Mouse (Mus musculus) CD4-positive helper T cell, adult 2 months (primary cell): Measurements from ENCODE around the gene Lef1.

Experiments used
- DNase-seq: peaks from one replicate; pipeline ENCODE4 v3.0.0-alpha.2; 2012; ENCODE audit warnings: low read depth, missing footprints, low spot score

Lef1 gene

DNA sequence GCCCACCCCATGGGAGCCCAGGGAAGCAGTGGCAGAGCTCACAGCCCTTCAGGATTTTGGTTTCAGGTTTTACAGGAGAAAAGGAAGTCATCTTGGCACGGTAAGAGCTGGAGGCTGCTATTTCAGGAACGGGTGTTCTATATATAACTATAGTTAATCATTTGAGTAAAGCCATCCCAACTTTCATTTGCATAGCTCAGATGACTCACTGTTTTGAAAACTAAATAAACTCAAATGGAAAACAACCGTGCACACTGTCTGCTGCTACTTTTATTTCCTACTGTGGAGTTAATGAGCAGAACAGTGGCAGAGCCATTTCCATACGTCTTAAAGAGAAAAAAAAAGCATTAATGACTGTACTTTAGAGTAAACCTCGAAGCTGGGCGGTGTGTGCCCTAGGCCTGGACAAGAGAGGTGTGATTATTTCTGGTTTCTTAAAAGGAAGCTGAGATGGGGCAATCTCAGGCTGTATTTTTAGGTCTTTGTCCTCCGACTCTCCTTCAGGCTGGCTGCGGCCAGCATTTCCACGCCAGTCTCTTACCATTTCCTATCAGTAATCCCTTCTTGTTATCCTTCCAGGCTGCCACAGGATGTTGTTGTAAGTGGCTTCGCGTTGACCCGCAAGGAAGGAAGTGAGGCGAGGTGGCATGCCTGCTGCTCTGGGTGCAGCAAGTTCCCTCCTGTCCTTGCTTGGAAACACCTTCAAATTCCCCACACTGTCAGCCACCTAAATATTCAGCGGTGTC, 29.2 kb downstream of the Lef1 start:
- peak; percentile 64 for DNase-seq

DNA sequence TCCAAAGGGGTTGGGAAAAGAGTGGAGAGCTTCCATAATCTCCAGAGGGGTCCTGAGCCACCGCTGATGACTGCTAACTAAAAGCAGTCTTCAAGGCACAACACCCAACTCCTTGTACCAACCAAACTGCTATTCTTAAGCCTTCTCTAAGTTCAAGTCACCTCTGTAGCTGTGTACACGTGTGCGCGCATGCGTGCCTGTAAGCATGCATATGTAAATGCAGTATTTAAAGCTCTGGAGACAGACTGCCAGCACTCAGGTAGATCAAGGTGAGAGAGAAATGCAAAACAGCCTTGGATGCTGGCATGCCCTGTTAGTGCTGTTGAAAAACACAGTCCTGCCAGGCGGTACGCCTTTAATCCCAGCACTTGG, 29.8 kb downstream of the Lef1 start:
- no peak for DNase-seq

DNA sequence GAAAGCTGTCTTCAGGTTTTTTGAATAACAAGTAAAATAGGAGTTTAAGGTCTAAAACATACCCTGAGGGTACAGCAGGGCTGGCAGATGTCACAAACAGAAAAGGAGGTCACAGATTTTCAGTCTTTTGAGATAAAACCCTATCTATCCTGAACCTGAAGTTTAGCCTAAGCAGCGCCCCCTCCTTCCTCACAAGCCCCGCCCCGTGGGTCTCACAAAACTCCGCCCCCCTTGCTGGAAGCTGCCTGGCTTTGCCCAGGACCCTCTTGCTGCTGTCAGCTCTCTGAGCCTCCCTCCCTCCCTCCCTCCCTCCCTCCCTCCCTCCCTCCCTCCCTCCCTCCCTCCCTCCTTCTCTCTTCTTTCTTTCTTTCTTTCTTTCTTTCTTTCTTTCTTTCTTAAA, 31.3 kb downstream of the Lef1 start:
- no peak for DNase-seq

DNA sequence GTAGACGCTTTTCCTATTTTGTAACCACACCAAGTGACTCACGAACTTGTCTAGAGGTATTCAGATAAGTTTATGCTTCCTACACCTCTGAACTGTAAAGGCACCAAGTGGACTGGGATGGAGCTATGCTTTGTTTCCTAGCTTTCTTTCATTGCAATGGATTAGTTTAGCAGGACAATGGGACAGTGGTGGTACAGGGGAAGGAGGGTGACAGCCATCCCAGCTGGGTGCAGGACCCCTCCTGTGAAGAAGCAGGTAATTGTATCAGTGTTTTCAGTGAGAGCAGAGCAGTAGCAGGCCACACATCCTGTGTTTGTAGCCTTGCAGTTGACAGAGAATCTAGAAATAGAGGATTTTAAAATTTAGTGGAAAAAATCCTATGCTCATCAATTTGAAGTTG, 34.0 kb downstream of the Lef1 start:
- DNase-seq, result no peak

DNA sequence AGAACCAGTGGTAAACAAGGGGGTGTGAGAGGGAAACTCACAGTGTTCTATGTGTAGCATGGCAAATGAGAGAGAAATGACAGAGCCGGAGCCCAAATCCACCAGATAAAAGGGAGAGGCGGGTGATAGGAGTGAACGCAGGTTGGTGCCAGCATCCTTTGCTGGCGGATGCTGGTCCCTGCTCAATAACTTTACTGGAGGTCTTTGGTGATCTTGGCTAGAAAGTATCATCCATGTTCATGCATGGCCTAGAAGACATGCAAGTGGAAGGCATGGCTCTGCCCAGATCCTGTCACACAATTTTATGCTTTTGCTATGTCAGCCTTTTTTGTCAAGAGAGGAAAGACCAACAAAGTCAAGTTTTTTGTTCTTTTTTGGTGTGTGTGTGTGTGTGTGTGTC, 42.6 kb downstream of the Lef1 start:
- peak; percentile 47 for DNase-seq

DNA sequence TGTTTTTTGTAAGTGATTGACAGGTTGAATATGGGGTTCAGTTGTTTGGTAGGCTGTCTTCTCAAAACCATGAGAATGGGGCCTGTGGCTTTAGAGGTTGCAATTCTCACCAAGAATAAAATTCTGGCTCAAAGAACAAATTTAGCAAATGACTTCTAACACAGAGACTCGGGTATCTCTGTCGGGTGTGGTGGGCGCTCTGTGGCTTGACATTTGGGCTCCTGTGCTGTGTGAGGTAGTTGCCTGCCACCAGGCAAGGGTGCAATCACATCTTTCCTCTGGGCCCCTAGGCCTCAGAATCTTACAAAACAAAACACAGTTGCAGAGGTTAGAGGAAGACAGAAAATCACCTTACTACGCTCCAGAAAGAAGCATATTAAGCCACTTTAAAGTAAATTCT, 43.6 kb downstream of the Lef1 start:
- DNase-seq, result peak; percentile 73

DNA sequence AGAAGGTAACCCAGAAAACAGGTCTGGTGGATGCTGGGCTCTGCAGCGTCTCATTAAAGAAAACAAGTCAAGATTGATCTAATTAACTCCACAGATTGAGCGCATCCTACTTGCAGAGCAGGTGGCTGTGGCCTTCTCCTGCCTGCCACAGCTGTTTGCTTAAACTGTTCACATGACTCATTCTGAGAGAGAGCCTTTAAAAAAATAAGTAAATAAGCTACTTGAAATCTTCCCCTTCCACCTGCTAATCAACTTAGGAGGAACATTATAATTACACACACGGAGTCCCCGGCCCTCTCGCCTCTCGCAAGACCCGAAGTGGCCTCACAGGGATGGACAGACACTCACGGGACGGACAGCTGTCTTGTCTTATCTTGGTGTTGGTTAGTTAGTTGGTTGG, 44.3 kb downstream of the Lef1 start:
- DNase-seq, result peak; percentile 59

DNA sequence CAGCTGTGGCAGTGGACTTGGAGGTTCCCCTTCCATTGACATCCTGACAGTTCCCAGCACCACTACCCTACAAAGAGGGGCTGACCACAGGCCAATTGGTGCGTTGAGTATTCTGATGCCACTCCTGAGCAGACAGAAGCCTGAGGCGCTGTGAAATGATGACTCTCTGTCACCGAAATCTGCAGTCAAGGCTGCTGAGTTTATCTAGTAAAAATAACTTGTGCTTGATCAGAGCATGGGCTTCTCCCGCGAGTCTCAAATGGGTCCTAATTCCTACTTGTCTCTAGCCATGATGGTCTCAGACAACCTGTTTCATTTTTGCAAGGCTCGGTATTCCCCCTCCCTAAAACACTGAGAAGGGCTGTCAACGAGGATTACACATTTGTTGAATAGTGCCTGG, 44.8 kb downstream of the Lef1 start:
- no peak for DNase-seq

DNA sequence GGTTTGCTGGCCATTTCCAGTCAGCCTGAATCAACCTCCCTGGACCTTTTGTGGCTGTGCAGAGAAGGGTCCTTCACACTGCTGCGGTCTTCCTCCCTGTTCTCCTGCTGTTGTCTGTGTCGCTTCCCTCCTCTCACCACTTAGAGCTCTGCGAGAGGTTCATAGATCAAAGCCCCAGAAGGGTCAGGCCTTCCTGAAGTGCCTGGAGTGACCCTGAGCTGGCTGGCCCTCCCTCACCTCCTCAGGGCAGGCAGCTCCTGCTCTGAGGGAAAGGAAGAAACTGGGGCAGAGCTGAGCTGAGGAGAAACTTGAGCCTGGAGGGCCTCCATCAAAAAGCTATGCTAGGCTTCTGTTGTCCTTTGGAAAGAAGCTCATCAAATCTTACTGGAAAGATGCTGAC, 45.4 kb downstream of the Lef1 start:
- DNase-seq, result no peak

DNA sequence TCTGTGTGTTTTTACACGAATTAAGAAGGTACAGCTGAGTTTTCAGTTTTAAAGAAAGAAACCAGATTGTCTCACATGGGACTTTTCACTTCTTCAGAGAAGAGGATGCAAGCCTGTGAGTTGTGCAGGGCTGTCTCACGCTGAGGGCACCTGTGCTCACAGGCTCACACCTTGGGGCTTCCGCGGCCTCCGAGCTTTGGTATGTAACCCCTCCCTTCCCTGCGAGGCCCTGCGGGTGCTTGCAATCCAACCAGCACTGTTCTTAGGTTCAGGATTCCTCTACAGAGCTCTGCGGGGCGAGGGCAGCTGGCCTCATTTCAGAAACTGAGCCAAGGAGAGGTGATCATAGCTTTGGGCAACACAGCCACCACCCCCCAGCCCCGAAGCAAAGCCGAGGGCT, 46.1 kb downstream of the Lef1 start:
- peak; percentile 78 for DNase-seq

DNA sequence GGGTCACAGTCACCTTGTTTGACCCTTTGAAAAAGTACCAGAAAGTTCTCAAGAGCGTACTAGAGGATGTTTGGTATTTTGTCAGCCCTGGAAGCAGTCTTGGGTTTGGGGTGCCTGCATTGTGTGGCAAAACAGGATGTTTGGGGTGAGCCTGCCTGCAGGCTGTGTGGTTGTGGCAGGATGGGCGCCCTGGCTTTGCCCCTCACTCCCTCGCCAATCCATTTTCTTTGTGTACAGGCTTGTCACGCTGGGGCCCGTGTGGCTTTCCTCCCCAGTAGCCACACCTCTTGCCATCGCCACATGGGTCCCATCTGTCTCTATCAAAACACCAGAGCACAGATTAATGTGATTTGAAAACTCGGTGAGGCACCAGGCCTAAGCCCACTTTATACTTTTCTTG, 47.2 kb downstream of the Lef1 start:
- DNase-seq, result peak; percentile 90

DNA sequence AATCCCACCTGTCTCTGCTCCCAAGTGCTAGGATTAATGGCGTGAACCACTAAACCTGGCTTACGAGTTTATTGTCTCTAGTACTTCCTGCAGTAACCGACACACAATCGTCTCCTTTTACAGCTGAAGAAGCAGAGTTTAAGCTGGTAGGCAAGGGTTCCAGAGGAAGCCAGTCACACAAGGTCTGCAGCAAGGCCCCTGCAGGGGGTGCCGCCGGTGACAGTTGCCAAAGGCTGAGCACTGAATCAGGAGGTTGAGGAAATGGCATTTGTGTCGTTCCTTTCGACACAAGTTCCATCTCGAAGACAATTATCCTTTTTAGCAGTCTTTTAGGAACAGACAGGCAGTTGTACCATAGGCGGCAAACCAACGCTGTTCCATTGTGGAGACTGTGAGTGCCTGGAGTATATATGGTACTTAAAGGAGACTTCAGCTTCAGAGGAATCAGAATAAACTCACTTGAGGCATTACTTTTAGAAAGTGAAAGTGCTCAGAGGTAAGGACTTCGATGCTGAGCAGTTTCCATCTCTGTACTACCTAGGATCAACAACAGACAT, 49.0 kb downstream of the Lef1 start:
- DNase-seq, result peak; percentile 72

DNA sequence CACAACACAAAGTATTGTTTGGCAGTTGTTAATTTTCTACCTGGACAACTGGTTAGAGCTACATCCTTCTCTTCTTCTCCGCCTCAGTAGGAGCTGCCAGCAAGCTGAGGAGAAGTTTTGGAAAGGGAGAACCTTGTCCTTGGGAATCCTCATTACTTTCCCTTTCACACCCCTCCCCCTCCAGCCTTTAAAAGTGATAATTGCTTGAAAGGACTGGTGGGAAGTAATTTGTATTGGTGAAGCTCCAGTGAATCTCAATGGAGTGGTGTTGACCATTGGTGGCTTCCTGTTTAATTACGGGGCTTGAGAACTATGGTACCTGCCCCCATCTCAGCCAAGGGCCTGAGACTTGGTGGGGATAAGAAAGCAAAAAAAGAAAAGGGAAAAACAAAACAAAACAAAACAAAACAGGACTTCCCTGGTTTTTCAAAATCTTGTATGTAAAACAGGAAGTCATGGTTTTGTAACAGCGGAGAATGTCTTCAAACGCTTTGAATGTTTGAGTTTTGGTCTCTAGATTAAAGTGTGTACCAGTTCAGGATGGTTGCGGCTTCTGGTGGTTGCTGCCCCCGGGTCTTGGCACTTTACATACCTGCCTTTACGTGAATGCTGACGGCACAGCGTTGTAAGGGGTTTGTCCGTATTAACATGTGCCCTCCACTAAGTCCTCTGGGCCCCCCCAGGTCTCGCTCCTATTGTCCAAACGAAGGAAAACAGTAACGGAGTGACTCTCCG, 49.8 kb downstream of the Lef1 start:
- DNase-seq, result peak; percentile 72

DNA sequence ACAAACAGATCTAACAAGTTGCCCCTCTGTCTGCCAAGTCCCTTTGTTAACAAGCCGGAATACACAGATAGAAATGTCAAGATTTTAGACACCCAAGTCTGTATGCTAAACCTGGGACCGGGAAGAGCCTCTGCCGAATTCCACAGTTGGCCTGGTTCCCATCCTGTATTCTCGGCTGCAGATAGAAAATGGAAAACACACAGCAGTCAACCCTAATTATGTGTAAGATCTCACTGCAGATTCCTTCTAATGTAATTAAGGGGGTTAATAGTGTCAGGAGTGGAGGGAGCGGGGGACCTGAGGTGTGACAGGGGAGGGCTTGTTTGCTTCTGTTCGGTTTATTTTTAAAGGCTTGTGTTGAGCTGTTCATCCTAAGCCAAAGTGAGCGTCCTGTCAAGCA, 50.6 kb downstream of the Lef1 start:
- DNase-seq, result no peak

DNA sequence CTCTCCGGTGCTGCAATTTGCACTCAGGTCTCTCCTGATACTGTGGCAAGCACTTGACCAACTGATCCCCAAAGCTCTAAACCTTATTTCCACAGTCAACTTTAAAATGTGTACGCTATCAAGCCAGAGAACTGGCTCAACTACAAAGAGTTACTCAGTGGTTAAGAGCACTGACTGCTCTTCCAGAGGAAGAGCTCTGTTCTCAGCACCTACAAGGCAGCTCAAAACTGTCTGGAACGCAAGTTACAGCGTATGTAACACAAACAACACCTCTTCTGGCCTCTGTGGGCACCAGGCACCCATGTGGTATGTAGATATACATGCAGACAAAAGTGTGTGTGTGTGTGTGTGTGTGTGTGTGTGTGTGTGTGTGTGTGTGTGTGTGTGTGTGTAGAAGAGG, 57.5 kb downstream of the Lef1 start:
- DNase-seq, result peak; percentile 63

DNA sequence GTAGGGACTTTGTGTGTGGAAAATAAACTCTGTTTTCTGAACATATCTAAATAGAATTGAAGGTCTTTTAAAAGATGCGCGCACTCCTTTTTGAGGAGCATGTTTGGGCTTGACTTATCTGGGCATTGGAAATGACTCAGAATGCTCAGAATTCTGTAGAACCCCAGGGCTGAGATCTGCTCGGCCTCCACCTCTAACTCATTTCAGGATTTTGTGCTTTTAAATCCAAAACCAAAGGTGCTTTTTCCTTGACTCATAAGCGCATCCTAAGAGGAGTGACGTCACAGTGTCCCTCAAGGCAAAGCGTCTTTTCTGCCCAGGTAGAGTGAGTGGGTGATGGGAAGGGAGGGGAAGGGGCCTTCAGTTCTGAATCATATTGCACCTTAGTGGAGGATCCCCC, 58.9 kb downstream of the Lef1 start:
- DNase-seq, result peak; percentile 55

DNA sequence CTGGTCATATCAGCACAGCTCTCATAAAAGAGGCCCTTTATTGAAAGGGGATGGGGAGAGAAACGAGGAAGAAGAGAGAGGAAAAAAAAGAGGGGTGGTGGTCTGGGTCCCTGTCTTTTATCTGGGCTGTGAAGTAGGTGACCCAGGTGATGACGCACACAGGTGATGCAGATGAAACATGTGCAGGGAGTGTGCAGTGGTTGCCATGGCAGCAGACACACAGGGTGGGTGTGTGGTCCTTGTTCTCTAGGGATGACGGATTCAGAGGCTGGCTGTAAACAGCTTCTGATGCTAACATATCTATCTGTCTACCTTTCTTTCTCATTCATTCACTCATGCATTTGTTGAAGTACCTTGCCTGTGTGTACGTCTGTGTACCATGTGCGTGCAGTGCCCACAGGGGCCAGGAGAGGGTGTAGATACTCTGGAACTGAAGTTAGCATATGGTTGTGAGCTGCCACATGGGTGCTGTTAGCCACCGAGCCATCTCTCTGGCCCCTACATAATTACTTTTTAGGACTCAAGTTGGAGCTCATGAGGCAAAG, 59.9 kb downstream of the Lef1 start:
- DNase-seq, result peak; percentile 55

DNA sequence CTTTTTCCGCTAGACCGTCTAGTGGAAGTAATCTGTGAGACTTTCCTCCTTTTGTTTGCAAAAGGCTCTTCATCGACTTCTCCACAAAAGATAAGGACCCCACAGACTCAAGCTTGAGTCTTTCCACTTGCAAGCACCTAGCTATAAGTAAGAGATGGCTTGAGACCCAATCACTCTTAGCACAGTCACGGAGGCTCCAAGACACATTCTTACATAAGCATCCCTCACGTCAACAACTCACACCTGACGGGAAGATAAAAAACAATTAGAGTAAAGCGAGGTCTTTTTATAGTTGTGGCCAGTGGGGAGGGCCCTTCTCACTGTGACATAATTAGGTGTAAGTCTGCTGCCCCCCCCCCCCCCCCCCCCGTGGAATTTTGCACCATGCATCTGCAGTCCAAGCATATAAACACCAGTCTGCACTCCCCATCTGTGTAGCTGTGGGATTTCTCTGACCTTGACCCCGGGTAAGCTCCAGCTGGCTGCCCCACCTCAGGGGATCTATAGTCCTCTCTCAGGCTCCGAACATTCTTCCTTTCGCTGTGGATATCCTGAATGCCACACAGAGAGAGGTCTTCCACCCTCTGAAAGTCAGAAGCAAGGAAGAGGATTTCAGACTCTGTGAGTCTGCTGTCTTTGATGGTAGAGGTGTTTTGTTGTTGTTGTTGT, 61.2 kb downstream of the Lef1 start:
- DNase-seq, result peak; percentile 54

DNA sequence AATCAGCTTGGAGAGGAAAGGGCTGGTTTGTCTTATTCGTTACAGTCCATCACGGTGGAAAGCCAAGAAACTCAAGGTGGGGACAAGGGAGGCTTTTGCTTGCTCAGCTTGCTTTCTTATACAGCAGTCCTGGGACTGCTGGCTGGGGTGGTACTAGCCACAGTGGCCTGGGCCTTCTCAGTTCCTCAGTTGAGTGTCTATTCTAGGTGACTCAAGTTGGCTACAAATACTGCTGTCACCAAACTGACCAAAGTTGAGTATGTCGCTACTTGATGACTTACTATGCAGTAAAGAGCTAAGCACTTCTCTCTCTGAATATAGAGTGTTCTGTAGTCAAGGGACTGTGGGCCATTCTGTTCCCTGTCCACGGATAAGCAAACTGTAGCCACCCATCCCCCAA, 62.0 kb downstream of the Lef1 start:
- DNase-seq, result no peak

DNA sequence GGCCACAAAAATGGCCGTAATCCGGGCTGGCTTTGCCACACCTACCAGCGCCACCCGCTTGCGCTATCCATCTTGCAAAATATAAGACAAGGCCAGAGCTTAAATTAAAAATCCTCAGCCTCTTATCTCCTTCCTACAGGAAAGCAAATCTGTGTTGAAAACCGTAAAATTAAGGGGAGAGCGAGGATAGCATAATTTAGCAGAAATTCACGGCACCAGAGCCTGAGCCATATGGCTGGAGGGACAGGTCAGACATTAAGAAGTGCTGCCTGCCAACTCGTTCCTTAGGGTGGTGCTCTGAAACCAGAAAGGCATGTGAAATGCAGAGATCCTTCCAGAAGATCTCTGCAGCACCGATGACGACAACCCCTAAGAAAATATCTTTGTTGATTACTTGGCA, 70.7 kb downstream of the Lef1 start:
- no peak for DNase-seq

DNA sequence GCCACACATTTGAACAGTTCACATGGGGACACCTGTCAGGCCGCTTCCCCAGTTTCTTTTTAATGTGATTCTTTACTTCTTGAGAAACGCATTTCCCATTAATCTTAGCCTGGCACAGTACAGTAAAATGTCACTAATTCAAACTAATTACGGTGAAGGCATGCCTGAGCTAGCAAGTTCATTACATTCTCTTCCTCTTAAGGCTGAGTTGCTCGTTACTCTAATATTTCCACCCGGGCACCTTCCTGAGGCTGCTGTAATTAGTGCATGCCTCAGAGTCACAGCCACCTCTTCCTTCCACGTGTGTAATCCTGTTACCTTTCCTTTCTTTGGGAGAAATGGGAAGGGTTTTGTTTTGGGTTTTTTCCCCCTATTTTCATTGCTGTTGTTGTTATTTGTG, 71.9 kb downstream of the Lef1 start:
- no peak for DNase-seq

DNA sequence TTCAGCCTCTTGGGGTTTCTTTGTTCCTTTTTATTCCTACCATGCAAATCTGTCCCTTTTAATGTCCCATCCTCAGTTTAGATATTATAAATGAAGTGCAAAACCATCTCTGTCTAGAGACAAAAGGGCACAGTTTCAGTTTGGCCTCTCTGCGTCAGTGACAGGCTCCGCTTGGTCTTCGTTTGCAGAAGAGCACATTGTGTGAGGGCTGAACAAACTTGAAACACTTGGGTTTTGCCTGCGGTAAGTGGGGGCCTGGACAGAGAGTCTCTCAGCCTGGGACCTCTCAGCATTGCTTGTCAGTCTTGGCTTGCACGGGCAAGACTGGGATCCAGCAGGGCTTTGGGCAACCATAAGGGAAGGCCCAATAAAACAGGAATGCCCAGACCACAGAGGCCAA, 75.9 kb downstream of the Lef1 start:
- no peak for DNase-seq
